Mouse (Mus musculus) CD4-positive, CD25-positive, alpha-beta regulatory T cell, adult 4 months (primary cell): Measurements from ENCODE around the gene Hap1. TPM values are rescaled to one million over a fixed set of nuclear protein-coding genes. Genes with fewer than 3 reads are reported as not detected.
A peak's percentile ranks its signal among the peaks of the same experiment; 100 is the strongest.
"Not testable (repeated sequence)": the region's sequence is repeated elsewhere in the genome, so short reads cannot be mapped to it uniquely, and the experiment has no call there.

Experiments used
- ATAC-seq: one replicate; pipeline ENCODE4 v1.8.0; 2017
- polyA plus RNA-seq, 2 experiments: library from polyadenylated mRNA; unstranded; fragments of 100-300 nt; shearing (Covaris generic); gene quantifications; one replicate each; pipeline ENCODE4 v1.2.1; 2017

The Hap1 gene
- polyA plus RNA-seq, 2 experiments from 2014 or later, result 0.50 TPM; not detected in 1

GRCm38 (mm10) chr11:100355151-100355951, 577 bp downstream of the Hap1 start:
- peak; percentile 86 for ATAC-seq

GRCm38 (mm10) chr11:100352076-100352857, 3.7 kb downstream of the Hap1 start:
- no peak for ATAC-seq

GRCm38 (mm10) chr11:100344269-100344668, 11.7 kb downstream of the Hap1 start:
- ATAC-seq, result no peak

GRCm38 (mm10) chr11:100335731-100336130, 20.2 kb downstream of the Hap1 start:
- no peak for ATAC-seq

- ATAC-seq, result no peak
Observed at GRCm38 (mm10) chr11:100333944-100334457, 21.9 kb downstream of the Hap1 start, which contains the start of gene Gast. Gene Gast, plus strand, starts transcription at chr11:100334407.

- ATAC-seq, result no peak
Observed at GRCm38 (mm10) chr11:100332766-100333515, 23.0 kb downstream of the Hap1 start.

- not testable (repeated sequence) for ATAC-seq
Observed at GRCm38 (mm10) chr11:100330816-100331375, 25.0 kb downstream of the Hap1 start.

GRCm38 (mm10) chr11:100330235-100330634, 25.7 kb downstream of the Hap1 start:
- ATAC-seq, result no peak

- ATAC-seq, result no peak
Observed at GRCm38 (mm10) chr11:100327761-100328160, 28.2 kb downstream of the Hap1 start.

- ATAC-seq, result no peak
Observed at GRCm38 (mm10) chr11:100327316-100327715, 28.6 kb downstream of the Hap1 start.

GRCm38 (mm10) chr11:100325062-100325629, 30.8 kb downstream of the Hap1 start:
- no peak for ATAC-seq

- ATAC-seq, result peak; percentile 18
Observed at GRCm38 (mm10) chr11:100323578-100323977, 32.4 kb downstream of the Hap1 start.

GRCm38 (mm10) chr11:100322591-100323258, 33.2 kb downstream of the Hap1 start:
- no peak for ATAC-seq

- not testable (repeated sequence) for ATAC-seq
Observed at GRCm38 (mm10) chr11:100321479-100322305, 34.2 kb downstream of the Hap1 start.

GRCm38 (mm10) chr11:100320701-100321410, 35.1 kb downstream of the Hap1 start:
- ATAC-seq, result not testable (repeated sequence)

GRCm38 (mm10) chr11:100320172-100320630, 35.7 kb downstream of the Hap1 start:
- peak; percentile 78 for ATAC-seq

- peak; percentile 65 for ATAC-seq
Observed at GRCm38 (mm10) chr11:100319492-100320171, 36.3 kb downstream of the Hap1 start, which contains the start of gene Eif1. Gene Eif1, plus strand, starts transcription at chr11:100319885.

- ATAC-seq, result no peak
Observed at GRCm38 (mm10) chr11:100318529-100319451, 37.1 kb downstream of the Hap1 start.
